Mouse (Mus musculus) c-Kit-negative CD71-positive TER-119-positive erythroid progenitor cells, embryonic 14.5 days (primary cell): Measurements from ENCODE around the gene Rpl36-ps4.

Experiments
- DNase-seq: peaks from one replicate; pipeline ENCODE4 v3.0.0-alpha.2; 2013; ENCODE audit warnings: low read depth, low spot score

The Rpl36-ps4 gene

DNA sequence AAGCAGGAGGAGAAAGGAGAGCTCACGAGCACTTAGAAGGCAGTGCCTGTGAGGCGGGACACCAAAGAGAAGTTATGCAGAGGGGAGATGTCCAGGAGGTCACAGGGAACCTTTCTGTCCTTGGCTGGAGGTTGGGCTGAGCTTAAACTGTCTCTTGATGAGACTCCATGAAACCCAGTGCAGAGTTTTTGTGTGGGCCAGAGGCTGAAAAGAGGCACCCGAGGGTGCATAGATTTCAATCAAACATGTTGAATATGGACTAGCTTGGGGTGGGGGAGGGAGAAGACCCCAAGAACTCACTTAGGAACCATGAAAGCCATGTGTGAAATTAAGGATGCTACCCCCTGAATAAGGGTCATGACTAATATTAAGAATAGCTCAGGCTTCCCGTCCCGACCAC is at the start of gene Rpl36-ps4:
Gene Rpl36-ps4 (plus strand): TSS at position 301 of the 400 bp plus-strand sequence.
- no peak for DNase-seq

DNA sequence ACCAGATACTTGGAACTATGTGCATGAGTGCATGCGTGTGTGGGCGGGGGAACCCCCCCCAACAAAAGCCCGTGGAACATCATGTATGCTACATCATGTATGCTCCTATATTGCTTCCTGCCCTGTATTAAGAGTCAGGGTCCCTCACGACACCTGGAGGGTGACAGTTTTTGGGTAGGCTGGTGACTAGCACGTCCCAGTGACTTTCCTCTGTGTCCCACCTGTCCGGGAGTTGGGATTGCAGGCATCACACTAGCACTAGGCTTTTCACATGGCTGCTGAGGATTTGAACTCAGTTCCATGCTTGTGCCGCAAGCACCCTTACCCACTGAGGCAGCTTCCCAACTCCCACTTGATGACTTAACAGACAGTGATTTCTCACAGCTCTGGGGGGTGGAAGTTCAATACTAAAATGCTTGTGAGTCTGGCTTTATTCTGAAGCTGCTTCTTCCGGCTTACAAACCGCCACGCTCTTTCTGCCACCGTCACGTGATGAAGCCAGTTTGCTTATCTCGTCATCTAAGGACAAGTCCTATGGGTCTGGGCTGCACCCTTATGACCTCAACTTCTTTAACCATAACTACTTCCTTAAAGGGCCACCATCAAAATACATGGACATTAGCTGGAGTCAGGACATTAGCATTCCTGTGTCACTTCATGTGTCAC is 49.2 kb upstream of the Rpl36-ps4 start:
- no peak for DNase-seq

DNA sequence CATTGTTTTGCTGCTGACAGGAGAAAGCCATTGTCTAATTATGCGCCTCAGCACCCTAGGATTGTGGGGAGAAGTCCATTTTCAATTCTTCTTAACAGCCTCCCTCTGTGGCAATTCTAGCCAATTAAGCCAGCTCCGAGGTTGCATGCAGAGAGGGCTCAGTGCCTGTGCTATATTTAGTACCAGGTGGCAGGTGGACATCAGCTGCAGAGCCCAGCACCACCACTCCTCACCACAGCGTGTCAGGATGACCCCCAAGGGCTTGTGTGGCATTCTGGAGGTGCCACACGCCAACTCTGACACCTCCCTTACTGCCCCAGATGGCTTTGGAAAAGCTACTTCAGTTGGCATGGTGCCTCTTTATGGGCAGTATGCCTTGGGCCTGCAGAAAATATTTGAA is 48.5 kb upstream of the Rpl36-ps4 start:
- no peak for DNase-seq

DNA sequence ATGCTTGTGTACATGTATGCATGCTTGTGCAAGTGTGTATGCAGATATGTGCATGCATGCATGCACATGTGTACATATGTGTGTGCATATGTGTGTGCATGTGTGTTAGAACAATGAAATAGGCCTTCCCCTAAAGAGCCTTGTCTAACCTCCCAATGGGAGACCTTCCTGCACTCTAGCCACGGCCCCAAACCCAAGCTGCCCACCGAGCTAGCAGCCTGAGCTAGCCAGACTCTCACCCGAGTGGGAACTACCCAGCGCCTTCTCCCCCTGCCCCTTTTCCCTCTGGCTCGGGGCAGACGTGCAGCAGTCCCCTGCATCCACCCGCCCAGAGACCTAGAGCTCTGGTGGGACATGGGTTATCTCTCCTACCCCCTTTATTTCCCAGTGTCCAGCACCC is 47.3 kb upstream of the Rpl36-ps4 start:
- no peak for DNase-seq

DNA sequence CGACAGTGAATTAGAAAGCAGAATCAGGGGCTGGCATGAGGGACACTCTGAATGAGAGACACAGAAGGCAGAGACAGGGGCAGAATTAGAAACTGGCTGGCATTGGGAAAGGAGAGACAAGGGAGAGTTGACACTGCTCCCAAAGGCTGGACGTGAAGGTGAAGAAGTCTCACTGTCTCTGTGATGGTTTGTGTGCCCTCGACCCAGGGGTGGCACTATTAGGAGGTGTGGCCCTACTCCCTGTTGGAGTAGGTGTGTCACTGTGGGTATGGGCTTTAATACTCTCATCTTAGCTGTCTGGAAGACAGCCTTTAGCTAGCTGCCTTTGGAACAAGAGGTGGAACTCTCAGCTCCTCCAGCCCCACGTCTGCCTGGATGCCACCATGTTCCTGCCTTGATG is 46.8 kb upstream of the Rpl36-ps4 start:
- no peak for DNase-seq

DNA sequence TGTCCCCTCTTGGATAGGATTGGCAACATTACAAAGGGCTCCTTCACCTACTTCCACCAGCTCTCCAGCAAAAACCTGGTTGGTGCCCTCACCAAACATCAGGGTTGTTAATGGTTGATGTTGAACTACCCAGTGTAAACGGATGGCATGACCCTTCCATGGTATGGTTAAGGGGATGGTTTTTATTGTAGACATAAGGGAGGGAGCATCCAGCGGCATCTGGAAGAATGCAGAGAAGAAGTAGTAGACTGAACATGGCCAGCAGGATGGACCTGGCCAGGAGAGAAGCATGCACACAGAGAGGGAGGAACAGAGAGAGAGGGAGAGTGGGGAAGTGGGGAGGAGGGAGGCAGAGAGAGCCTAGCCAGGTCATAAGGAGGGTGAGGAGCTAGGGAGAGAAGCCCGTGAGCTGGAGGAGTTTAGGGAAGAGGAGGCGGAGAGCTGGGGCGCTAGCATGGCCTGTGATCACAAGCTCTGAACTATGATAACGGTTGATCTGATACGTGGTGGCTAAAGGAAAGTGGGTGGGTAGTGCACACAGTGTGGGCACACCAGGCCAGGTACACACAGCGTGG is 45.3 kb upstream of the Rpl36-ps4 start:
- no peak for DNase-seq

DNA sequence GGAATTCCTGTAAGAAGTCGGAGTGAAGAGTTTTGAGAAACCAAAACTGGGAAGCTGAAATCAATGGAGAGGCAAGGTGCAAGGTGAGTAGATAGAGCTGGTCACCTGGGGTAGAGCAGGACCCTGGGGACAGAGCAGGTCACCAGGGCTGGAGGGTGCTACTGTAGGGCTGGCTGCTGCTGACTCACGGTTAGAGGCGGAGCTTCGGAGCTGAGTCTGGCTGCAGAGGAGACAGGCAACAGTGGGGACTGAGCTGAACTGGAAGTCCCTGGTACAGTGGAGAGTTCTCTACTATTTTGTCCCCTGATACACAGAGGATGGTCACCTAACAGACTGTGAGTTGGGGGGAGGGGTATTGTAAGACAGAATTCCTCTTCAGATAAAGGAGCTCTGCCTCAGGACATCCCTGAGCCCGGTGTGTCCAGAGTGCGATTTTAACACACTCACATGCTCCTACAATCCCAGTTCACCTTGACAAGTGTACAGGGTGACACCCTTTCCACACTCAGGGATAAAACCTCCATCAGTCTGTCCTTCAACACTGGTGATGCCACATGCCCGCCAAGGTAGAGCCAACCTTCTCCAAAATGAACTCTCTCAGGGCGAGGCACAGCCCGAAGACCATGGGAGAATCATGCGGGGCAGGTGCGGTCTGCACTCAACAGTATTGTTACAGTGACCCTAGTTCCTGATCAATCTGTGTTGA is 44.3 kb upstream of the Rpl36-ps4 start:
- DNase-seq: no peak

DNA sequence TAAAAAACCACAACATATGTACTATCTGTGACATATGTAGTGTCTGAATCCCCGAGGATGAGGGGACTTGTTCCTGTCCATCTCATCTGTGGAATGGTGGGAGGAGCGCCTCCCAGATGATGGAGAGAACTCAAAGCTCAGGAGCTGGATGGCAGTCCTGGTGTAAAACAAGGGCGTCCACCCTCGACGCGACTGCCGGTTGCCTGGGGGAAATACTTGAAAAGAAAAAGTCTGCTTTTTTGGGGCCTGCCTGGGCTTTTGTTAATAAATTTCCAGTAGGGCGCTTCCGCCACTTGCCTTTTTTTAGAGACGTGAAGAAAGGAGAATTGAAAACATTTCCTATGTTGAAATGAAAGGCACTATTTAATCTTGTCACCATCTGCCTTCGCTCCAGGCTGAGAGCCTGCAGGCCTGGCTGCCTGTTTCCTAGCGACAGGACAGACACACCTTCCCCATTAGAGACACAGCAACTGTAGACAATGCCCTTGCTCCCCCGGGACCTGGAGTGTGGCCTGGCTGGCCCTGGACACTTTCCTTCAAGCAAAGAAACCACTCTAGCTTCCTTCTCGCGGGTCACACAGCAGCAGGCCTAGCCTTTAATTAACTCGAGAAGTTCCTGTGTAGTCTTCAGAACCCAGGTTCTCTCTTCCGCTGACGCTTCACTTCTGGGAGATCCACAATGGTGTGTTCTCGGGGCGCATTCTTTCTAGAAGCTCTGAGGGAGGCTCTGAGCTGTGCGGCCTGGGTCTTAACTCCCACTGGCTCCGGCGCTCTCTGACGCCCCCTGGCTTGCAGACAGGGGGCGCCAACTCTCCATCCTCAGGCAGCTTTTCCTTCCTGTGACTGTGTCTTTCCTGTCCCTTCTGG is 43.3 kb upstream of the Rpl36-ps4 start:
- DNase-seq: no peak

DNA sequence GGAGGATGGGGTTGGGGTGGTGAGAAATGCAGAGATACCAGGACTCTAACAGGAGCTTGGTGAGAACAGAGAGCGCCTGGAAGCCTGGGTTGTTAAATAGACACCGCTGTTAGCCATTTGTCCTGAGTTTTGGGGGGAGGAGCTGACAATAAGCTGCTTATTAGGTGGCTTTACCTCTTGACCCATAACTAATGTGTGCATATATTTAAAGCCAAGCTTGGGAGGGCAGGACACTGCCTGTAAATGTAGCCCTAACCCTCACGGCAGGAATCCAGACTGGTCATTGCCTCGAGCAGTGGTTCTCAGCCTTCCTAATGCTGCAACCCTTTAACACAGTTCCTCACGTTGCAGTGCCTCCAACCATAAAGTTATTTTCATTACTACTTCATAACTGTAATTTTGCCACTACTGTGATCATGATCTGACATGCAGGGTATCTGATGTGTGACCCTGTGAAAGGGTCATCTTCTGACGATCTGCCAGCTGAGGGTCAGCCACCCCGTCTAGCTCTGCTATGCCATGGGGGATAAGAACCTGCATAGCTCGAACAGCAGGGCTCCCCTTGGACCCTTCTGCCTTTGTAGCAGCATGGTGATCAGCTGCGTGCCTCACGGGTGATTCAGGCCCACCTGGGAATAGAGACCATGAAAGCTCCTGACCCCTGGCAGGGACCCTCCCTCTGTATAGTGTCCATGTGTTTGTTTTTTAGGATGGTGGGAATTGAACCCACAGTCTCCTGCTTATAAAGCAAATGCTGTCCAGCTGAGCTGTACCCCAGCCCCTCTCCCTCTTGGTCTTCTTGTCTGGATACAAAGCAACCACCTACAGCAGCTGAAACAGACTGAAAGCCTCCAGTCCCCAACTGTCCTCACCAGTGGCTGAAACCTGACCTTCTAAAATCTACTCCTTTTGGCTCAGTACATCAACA is 42.0 kb upstream of the Rpl36-ps4 start:
- DNase-seq: no peak

DNA sequence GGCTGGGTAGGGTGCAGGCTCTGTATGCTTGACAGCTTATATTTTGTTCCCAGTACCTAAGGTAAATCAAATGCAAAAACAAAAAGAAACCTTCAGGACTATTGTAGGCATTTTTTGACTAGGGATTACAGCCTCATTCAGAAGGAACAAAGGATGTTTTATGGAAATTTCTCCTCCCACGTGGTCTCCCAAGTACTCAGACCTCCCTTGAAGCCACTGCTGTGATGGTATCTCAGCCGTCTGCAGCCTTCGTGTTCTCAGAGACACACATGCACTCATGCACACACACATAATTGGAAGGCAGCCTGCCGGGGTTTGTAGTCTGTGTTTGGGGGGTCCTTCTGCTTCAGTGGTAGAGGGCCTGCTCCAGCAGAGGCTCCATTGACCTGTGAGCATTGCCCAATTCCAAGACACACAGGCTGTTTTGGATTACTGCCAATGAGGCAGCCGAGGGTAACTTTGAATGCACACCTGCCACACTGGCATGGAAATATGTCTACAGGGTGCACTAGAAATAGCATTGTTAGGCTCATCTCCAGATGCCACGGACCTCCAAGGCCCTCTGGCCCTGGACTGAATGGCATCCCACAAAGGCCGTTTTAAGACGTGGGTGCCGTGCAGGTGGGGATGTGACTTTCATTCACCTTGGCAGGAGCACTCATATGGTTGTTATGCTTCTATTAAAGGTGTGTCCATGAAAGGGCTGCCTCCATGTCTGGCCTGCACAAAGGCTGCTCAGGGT is 41.1 kb upstream of the Rpl36-ps4 start:
- no peak for DNase-seq

DNA sequence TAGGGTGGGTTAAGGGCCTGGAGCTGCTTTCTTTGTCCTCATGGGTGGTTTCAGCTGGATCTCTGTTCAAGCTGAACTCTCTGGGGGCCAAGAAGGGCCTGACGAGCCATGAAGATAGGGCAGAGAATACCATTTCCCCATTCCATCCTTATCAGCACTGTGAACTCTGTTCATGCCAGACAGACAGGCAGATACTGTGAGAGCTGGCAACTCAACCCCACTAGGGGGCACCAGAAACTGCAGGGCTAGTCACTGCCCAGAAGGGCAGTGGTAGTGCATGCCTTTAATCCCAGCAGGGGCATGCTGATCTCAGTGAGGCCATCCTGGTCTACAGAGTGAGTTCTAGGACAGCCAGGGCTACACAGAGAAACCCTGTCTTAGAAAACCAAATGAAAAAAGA is 38.2 kb upstream of the Rpl36-ps4 start:
- no peak for DNase-seq

DNA sequence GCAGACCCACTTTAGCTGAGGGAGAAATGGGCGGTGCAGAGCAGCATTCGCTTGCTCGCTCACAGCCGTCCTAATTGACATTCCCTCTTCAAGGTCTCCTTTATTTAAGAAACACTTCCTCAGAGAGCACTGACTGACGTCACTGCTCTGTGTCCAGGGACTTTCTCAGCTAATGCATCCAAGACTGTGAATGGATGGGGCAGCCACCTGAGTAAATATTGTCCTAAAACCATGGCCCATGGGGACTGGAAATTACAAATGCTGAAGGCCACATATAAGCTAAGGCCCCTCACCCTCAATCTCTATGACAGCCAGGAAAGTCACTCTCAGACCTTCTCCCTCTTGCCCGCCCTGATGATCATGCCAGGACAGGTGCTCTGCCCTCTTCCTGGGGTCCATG is 23.6 kb upstream of the Rpl36-ps4 start:
- DNase-seq: no peak

DNA sequence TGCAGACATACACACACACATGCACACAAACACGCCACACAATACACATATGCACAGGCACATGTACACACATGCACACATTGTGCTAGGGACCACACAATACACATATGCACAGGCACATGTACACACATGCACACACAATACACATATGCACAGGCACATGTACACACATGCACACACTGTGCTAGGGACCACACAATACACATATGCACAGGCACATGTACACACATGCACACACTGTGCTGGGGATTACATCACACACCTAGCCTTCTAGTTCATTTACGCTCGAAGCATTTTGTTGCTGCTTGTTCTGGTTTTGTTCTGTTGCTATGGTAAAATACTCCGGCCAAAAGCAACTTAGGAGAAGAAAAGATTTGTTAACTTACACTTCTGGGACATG is 20.1 kb upstream of the Rpl36-ps4 start:
- DNase-seq: no peak

DNA sequence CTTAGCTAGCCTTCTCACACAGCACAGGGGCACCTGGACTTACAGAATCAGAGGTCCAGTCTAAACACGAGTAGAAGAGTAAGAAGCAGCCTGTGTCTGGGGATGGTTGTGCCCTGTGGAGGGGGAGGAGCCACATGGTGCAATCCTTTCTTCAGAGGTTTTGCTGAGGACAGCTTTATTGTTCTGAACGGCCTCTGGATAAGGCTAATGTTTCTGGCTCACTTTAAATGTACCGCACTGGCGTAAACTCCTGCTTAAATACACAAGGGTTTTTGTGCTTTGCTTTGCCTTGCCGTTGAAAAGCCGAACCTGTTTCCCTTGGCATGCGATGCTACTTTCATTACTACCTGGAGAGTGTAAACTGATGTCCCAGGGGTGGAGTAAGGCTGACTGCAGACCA is 19.6 kb upstream of the Rpl36-ps4 start:
- no peak for DNase-seq

DNA sequence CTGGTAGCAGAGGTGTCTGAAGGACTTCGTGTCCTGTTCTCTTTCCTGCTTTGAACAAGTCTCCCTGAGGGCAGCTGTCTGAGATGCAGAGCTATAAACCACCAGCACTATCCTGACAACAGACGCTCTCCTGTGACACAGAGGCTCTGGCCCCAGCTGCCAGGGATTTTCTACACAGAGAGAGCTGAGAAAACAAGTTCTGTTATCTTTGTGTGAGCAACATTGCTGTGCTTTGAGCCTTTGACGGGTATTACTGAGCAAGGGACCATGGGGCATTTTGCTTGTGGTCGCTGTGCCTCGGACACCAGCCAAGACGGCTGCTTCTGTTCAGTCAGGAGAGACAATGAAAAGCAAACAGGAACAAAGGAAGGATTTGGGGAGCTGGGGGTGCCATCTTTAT is 17.6 kb upstream of the Rpl36-ps4 start:
- DNase-seq: no peak

DNA sequence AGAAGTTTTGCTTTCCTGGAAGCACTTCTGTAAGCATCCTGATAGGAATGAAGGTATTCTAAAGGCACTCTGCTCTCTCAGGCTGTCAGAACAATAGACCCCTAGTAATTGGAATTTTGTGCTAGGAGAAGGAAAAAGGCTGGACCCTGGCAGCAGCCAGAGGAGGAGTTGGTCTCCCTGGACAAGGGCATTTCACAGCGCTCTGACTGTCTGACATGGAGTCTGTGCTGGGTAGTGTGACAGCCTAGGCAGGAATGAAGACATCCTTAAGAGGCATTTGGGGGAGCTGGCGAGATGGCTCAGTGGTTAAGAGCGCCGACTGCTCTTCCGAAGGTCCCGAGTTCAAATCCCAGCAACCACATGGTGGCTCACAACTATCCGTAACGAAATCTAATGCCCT is 17.1 kb upstream of the Rpl36-ps4 start:
- DNase-seq: no peak

DNA sequence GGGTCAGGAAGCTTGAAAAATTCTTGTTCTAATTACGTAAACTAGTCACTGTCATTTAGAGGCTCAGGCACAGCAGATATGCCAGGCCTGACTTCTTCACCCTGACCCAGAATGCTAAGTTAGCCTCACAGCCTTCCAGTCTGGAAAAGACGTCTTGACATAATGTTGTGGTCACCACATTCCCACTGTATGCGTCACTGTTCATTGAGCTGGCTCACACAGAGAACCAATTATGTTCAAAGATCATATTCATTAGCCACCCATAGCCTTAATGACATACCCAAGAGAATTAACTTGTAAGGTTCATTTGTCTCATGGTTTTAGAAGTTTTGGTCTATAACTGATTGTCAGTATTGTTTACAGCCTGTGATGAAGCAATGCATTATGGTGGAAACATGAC is 5.4 kb upstream of the Rpl36-ps4 start:
- DNase-seq: no peak

DNA sequence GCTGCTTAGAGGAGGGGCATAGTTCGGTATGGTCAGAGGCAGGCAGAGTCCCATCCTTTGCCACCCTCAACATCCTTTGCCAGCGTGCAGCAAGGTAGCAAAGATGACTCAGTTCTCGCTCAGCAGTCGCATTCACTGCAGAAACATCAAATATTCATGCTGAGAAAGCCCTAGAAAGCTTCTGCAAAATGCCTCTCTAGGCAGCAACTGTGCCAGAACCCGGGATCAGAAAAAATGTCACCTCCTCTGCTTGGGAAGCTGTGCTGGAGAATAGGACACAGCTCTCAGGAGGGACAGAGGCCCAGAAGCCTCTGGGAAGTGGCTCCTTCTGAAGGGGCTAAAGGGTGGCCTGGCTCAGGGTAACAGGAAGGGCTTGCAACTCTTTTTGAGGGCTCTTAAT is 2.7 kb upstream of the Rpl36-ps4 start:
- no peak for DNase-seq

DNA sequence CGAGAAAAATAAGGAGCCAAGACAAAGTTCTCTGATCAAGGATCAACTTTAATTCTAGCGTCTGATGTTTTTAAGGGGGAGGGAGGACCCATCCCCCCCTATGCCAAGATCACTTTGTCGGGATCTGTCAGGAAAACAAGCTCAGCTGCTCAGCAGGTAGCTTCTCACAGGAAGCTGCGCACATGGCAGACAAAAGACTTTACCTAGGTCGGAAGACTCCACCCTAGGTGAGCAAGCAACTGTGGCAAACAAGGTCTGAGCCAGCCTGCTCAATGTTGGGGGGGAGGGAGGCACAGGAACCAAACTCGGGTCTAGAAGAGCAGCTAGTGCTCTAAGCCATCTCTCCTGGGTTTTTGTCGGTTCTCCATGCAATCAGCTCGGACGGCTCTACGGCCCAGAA is 13.5 kb downstream of the Rpl36-ps4 start:
- no peak for DNase-seq

DNA sequence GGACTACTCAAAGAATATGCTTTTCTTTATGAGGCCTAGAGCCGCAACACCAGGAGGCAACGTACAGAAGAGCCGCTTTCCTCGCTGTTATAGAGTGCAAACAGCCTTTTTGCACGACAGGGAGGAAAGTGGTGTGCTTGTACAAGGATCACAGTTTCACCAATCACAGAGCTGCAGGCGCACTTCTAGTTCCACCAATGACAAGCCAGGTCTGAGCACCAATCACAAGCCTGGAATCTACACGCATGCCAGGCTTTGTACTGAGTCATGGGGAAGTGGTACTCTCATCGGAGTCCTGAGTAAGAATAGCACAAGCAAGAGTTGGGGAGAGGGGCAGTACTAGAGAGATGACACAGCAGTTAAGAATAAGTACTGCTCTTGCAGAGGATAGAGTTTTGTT is 14.0 kb downstream of the Rpl36-ps4 start:
- no peak for DNase-seq
